Mouse (Mus musculus) heart, embryonic 15.5 days (tissue): ENCODE data around the gene Ppp1r1a. TPM values are rescaled to one million over a fixed set of nuclear protein-coding genes. Genes with fewer than 3 reads are reported as not detected.

Source experiments
- ATAC-seq: fragments of 200-750 bp; cut with Nextera tagmentation; replicated peaks from 2 replicates; pipeline ENCODE4 v1.8.0; 2017; ENCODE audit warnings: low read depth, moderate TSS enrichment; ENCODE audit not compliant: insufficient number of reproducible peaks, insufficient read depth, low FRiP score
- H3K27ac ChIP-seq: fragments of 300-500 bp; sonication (generic); 2 replicates; pipeline ENCODE4 v1.5.1; 2015; ENCODE audit warnings: mild to moderate bottlenecking, inconsistent platforms
- H3K27me3 ChIP-seq: fragments of 300-500 bp; sonication (generic); 2 replicates; pipeline ENCODE4 v1.6.1; 2015; ENCODE audit warnings: inconsistent platforms
- H3K36me3 ChIP-seq: fragments of 300-500 bp; sonication (generic); 2 replicates; pipeline ENCODE4 v1.6.1; 2015; ENCODE audit warnings: mild to moderate bottlenecking, inconsistent platforms
- H3K4me1 ChIP-seq: fragments of 300-500 bp; sonication (generic); replicated peaks from 2 replicates; pipeline ENCODE4 v1.6.1; 2015; ENCODE audit warnings: inconsistent platforms
- H3K4me2 ChIP-seq: fragments of 300-500 bp; sonication (generic); 2 replicates; pipeline ENCODE4 v1.6.1; 2015; ENCODE audit warnings: inconsistent platforms, mild to moderate bottlenecking, moderate library complexity
- H3K4me3 ChIP-seq: fragments of 300-500 bp; sonication (generic); 2 replicates; pipeline ENCODE4 v1.5.1; 2015; ENCODE audit warnings: mild to moderate bottlenecking, inconsistent platforms
- H3K9ac ChIP-seq: fragments of 300-500 bp; sonication (generic); 2 replicates; pipeline ENCODE4 v1.6.1; 2015; ENCODE audit warnings: mild to moderate bottlenecking, inconsistent platforms
- H3K9me3 ChIP-seq: fragments of 300-500 bp; sonication (generic); replicated peaks from 2 replicates; pipeline ENCODE4 v1.6.1; 2016; ENCODE audit warnings: inconsistent platforms
- WGBS: fragments of 180-500 bp; shearing (Covaris S2); methylation state at CpG from one replicate; pipeline ENCODE4 v1.1.7; 2015; ENCODE audit warnings: mixed read lengths; 5-methylcytosine and 5-hydroxymethylcytosine counted together
- polyA plus RNA-seq: library from polyadenylated mRNA; unstranded; fragments of >200 nt; fragmentation: Nextera tagmentation; extraction: Ambion mirVana; gene quantifications from 2 replicates; pipeline ENCODE4 v1.2.1, GENCODE M21; 2015

Ppp1r1a gene
- 55.3 and 62.0 TPM in 2 replicates for polyA plus RNA-seq

DNA sequence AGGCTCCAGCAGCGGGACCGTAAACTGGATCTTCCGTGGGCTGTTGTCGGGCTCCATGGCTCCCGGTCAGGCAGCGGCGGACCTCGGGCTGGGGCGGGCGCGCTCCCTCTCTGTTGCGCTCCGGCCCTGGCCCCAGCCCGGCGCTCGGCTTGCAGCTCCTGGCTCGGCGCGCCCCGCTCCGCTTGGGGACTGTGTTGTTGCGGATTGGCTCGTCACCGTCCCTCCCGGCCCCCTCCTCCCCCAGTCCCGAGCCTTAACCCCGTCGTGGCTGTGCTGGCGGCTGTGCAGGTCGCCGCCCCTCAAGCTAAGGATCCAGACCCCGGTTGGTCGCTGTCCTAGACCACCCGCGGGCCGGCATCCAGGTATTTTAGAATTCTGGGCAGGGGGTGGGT is at the start of gene Ppp1r1a:
Gene Ppp1r1a, minus strand, starts transcription at position 182 of the 392 bp plus-strand sequence.
- peaks cover 27% of the 10 kb centered on the region for H3K4me1 ChIP-seq
- peaks cover 30% of the 10 kb centered on the region for H3K27me3 ChIP-seq
- H3K27ac ChIP-seq, result peak within 1 kb of the TSS; percentile 91
- no peaks in the 10 kb centered on the region for H3K9me3 ChIP-seq
- H3K4me3 ChIP-seq, result peak within 1 kb of the TSS; percentile 66
- peak within 1 kb of the TSS; percentile 66 for H3K9ac ChIP-seq
- no peaks in the 10 kb centered on the region for H3K36me3 ChIP-seq
- H3K4me2 ChIP-seq, result peak within 1 kb of the TSS; percentile 92
- WGBS, result 0% methylated on average over 36 of the region's 36 CpGs
- peak; percentile 78 for ATAC-seq

DNA sequence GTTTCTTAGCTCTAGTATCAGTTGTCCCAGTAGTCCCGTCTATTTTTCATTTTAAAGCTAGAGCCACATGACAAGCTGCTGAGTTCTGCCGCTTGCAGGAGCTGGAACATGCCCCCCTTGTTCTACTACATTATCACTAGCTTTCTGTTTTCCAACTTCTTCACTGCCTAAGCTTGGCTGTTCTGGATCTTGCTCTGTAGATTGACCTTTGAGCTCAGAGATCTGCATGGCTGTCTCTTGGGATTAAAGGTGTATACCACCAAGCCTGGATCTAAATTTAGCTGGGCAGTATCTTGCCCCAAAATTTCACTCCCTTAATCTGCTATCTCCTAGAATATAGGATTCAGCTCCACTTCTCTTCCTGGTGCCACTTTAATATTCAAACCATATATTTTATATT is 48.1 kb upstream of the Ppp1r1a start:
- H3K9me3 ChIP-seq, result no peaks in the 10 kb centered on the region
- 77% methylated on average over 2 of the region's 2 CpGs for WGBS
- no peak overlapping the region for H3K4me2 ChIP-seq
- H3K4me3 ChIP-seq, result no peak overlapping the region
- no peak overlapping the region for H3K27ac ChIP-seq
- H3K27me3 ChIP-seq, result no peaks in the 10 kb centered on the region
- no peak for ATAC-seq
- H3K4me1 ChIP-seq, result no peaks in the 10 kb centered on the region
- no peak overlapping the region for H3K9ac ChIP-seq
- no peaks in the 10 kb centered on the region for H3K36me3 ChIP-seq

DNA sequence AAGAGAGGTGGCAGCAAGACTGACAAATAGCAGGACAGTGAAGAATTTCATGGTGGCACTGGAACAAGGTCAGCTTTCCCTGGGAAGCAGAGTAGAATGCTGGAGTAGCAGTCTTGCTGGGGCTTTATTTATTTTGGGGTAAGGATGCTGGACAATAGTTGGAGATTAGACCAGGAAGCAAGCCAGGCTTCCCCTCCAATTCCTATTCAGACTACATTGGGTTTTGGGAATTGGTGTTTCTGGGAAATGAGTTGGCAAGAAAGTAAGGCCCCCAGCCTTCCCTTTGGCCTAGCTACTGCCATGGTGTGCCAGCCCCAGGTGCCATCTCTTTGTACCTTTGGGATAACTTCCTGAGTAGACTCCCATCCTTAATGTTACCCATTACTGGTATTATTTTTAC is 27.2 kb upstream of the Ppp1r1a start, which contains the start of gene Glycam1:
Gene Glycam1, minus strand, starts transcription at position 101 of the 400 bp plus-strand sequence.
- Histone ChIP-seq H3K4me3 (no peak within 1 kb of the TSS), H3K4me2 (no peak within 1 kb of the TSS), H3K4me1 (no peaks in the 10 kb centered on the region), H3K27ac (no peak within 1 kb of the TSS), H3K36me3 (no peaks in the 10 kb centered on the region), H3K27me3 (no peaks in the 10 kb centered on the region), H3K9ac (no peak within 1 kb of the TSS), H3K9me3 (no peaks in the 10 kb centered on the region)
- ATAC-seq, result no peak

DNA sequence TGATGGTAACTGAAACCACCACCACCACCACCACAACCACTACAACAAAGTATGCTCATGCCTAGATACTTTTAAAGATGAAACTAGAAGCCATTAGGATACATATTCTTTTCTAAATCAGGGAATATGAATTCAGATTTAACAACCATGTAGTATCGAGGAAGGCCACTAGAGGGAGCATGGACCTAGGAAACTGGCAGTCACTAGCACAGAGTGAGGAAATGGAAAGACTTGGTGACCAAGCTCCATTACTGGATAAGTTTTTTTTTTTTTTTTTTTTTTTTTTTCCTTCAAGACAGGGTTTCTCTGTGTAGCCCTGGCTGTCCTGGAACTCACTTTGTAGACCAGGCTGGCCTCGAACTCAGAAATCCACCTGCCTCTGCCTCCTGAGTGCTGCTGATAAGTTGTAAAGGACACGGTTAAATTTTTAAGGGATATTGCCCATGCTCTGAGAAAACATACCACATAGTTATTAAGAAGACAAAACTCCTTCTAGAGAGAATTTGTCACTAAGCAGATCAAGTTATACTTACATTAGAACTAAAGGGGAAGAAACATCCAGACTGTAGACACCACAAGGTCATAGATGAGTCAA is 14.4 kb upstream of the Ppp1r1a start:
- no peak for ATAC-seq
- 41% methylated on average over 3 of the region's 3 CpGs for WGBS
- Histone ChIP-seq H3K4me2 (no peak overlapping the region), H3K4me3 (no peak overlapping the region), H3K27me3 (no peaks in the 10 kb centered on the region), H3K4me1 (no peaks in the 10 kb centered on the region), H3K9me3 (no peaks in the 10 kb centered on the region), H3K9ac (no peak overlapping the region), H3K27ac (no peak overlapping the region), H3K36me3 (no peaks in the 10 kb centered on the region)

DNA sequence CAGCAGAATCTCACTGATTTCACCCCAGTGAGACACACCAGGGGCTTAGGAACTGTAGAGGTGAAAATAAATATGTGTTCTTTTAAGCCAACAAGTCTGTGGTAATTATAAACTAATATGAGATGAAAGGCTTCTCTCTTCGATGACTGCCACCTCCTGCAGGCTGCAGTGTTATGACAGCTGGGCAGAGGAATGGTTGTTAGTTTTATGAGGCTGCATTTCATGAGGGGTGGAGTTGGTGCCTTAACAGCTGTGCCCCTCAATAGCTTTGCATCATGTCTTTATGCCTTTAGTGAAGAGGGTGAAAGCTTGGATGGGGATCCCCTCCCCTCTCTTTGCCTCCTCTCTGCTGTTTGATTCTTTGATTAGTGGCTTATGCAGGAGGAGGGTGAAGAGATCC is 13.2 kb upstream of the Ppp1r1a start:
- Histone ChIP-seq H3K27me3 (no peaks in the 10 kb centered on the region), H3K4me1 (no peaks in the 10 kb centered on the region), H3K9ac (no peak overlapping the region), H3K4me3 (no peak overlapping the region), H3K27ac (no peak overlapping the region), H3K4me2 (no peak overlapping the region), H3K9me3 (no peaks in the 10 kb centered on the region), H3K36me3 (no peaks in the 10 kb centered on the region)
- ATAC-seq, result no peak
- 10% methylated on average over 1 of the region's 1 CpGs for WGBS

DNA sequence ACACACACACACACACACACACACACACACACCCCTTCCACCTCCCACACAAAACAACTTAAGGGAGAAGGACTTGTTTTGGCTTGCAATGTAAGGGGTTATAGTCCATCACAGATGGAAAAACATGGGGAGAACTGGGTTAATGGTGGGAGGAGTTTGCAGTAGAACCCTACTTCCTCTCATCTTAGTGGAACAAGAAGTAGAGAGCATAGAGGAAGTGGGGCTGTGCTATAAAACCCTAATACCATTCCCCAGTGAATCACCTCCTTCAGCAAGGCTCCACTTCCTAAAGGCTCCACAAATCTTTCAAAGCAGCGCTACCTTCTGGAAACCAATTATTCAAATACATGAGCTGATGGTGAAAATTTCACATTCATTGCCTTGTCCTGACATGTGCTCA is 11.7 kb upstream of the Ppp1r1a start:
- 85% methylated on average over 1 of the region's 1 CpGs for WGBS

DNA sequence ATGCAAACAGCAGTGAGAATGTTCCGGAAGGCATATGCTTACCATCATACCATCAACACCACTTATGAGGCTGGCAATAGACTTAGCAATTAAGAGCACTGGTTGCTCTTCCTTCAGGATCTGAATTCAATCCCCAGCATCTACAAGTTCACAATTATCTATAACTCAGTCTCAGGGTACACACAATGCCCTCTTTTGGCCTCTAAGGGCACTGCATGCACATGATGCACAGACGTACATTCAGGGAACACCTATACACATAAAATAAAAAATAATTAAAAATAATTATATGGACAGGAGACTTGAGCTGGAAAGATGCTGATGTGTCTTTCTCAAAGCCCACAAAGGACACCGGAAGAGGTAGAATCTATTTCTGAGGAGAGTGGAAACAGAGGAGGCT is 10.2 kb upstream of the Ppp1r1a start:
- Histone ChIP-seq H3K9ac (no peak overlapping the region), H3K4me2 (no peak overlapping the region), H3K4me3 (no peak overlapping the region), H3K27ac (no peak overlapping the region), H3K27me3 (no peaks in the 10 kb centered on the region), H3K4me1 (no peaks in the 10 kb centered on the region), H3K9me3 (no peaks in the 10 kb centered on the region), H3K36me3 (no peaks in the 10 kb centered on the region)
- WGBS, result 81% methylated on average over 3 of the region's 3 CpGs
- ATAC-seq, result no peak

More for the DNA sequence above, 11.7 kb upstream of the Ppp1r1a start:
- H3K9ac ChIP-seq, result no peak overlapping the region
- no peaks in the 10 kb centered on the region for H3K4me1 ChIP-seq
- H3K27ac ChIP-seq, result no peak overlapping the region
- no peaks in the 10 kb centered on the region for H3K9me3 ChIP-seq
- H3K27me3 ChIP-seq, result no peaks in the 10 kb centered on the region
- H3K36me3 ChIP-seq, result no peaks in the 10 kb centered on the region
- no peak for ATAC-seq
- H3K4me3 ChIP-seq, result no peak overlapping the region
- no peak overlapping the region for H3K4me2 ChIP-seq

DNA sequence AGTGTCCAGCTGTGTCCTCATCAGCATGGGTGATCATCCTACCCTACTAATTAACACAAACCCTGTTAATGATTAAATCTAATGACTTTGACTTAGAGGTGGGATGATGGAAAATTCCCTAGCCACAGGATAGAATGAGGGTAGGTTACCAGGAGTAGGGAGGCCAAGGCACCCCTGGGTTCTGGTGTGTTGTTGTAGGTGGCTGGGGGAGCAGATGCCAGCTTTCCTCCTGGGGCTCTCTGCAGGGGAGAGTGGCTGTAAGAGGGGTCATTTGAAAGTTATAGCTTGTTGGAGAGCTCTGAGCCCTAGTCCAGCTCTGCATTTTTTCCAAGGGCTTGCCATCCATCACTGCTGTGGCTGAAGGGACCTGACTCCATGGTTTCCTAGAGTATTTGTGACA is 4.7 kb upstream of the Ppp1r1a start:
- Histone ChIP-seq H3K4me3 (no peak overlapping the region), H3K27ac (no peak overlapping the region), H3K27me3 (peaks cover 15% of the 10 kb centered on the region), H3K4me1 (peaks cover 9% of the 10 kb centered on the region), H3K9me3 (no peaks in the 10 kb centered on the region), H3K9ac (no peak overlapping the region), H3K36me3 (no peaks in the 10 kb centered on the region), H3K4me2 (no peak overlapping the region)
- ATAC-seq, result no peak

DNA sequence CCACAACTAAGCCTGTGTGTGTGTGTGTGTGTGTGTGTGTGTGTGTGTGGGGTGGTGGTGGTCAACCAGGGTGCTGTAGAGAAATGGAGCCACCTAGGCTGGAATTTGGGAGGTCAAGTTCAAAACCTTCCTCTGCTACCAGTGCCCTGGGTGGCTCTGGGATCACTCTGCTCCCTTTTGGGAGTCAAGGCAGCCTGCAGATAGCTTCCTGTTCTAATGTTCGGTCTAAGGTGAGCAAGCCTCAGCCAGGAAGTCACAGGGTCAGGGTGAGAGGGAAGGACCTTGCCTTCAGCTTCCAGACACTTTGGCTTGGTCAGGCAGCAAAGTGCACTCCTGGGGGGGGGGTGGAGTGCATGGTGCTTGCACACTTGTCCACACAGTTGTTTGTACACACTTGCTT is 2.8 kb upstream of the Ppp1r1a start:
- ATAC-seq, result no peak

DNA sequence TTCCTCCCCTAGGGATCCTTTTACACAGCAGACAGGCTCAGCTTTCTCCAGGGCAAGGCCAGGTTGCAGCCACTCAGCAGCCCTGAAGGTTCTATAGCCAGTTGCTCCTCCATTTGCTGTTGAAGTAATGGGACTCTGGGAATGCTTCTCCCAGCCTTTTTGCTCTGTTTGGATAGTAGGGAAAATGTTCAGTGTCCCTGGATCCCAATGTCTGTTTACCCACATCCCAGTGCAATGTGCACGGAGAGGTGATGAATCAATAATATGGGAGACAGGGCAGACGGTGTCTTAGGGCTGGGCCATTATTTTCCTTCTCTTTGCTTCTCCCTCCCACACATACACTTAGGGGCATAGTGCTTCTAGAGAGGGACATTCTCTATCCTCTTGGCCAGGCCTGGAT is 1.5 kb upstream of the Ppp1r1a start:
- H3K4me2 ChIP-seq, result no peak overlapping the region
- 71% methylated on average over 2 of the region's 2 CpGs for WGBS
- H3K4me3 ChIP-seq, result no peak overlapping the region
- H3K27me3 ChIP-seq, result peaks cover 28% of the 10 kb centered on the region
- no peak overlapping the region for H3K27ac ChIP-seq
- H3K9me3 ChIP-seq, result no peaks in the 10 kb centered on the region
- H3K36me3 ChIP-seq, result no peaks in the 10 kb centered on the region
- ATAC-seq, result no peak
- no peak overlapping the region for H3K9ac ChIP-seq
- H3K4me1 ChIP-seq, result peaks cover 27% of the 10 kb centered on the region

More for the DNA sequence above, 2.8 kb upstream of the Ppp1r1a start:
- no peaks in the 10 kb centered on the region for H3K9me3 ChIP-seq
- H3K9ac ChIP-seq, result no peak overlapping the region
- peaks cover 26% of the 10 kb centered on the region for H3K27me3 ChIP-seq
- H3K4me2 ChIP-seq, result no peak overlapping the region
- no peak overlapping the region for H3K4me3 ChIP-seq
- H3K4me1 ChIP-seq, result peaks cover 25% of the 10 kb centered on the region
- no peak overlapping the region for H3K27ac ChIP-seq
- WGBS, result 42% methylated on average over 1 of the region's 1 CpGs
- H3K36me3 ChIP-seq, result no peaks in the 10 kb centered on the region

DNA sequence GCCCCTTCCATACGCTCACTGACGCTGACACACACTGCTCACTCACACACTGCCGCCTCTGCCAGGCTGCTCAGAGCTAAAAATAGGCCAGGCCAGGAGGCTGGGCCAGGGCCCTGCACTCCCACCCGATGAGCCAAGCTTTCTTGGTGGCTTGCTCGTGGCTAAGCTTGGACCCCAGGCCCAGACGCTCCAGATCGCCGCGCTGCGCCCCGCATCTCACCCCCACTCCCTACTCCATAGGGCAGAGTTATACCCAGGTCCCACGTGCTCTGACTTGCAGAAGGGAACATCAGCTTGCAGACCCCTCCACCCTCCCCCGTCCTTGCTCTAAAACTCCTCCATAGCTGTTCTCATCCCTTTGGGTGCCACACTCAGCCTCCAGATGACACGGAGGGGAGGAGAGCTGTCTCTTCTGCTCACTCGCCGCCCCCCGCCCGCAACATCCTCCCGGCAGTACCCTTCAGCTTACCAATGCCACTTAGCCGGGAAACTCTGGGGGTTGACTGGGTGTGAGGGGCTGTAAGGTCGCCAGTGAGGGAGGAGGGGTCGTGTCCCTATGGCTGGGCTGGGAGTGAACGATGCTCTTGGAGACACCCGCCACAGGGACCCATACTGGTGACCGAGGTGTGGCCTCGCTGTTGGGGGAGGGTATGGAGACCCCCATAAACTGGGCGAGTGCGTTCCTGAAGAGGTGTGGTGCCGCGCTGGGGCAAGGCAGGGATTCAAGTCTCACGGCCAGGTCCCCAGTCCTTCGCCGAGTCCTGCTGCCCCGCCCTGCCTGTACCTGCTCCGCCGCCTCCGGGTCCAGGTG is 587 bp downstream of the Ppp1r1a start:
- no peaks in the 10 kb centered on the region for H3K36me3 ChIP-seq
- ATAC-seq, result peak; percentile 68
- peaks cover 30% of the 10 kb centered on the region for H3K27me3 ChIP-seq
- peak overlapping the region; percentile 66 for H3K4me3 ChIP-seq
- peak overlapping the region; percentile 92 for H3K4me2 ChIP-seq
- H3K27ac ChIP-seq, result peak overlapping the region; percentile 91
- H3K9ac ChIP-seq, result peak overlapping the region; percentile 66
- no peaks in the 10 kb centered on the region for H3K9me3 ChIP-seq
- H3K4me1 ChIP-seq, result peaks cover 27% of the 10 kb centered on the region
- WGBS, result under 1% methylated on average over 37 of the region's 37 CpGs

DNA sequence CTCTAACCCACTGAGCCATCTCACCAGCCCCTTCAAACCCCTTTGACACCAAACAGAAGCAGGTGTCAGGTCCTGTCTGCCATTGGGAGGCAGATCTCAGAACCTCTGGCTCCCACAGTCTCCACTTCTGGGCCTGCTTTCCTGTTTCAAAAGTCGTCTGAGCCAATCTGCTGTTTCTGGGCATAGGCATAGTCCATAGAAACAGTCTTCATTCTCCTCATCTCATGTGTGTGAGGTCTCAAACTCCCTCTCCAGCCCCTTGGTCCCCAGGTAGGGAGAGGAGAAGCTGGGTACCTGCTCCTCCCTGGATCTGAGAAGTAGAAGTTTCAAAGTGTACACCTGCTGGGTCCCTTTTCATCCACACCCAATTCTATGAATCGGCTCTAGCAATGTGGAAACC is 1.3 kb downstream of the Ppp1r1a start:
- 19% methylated on average over 2 of the region's 2 CpGs for WGBS
- H3K36me3 ChIP-seq, result no peaks in the 10 kb centered on the region
- H3K27ac ChIP-seq, result peak overlapping the region; percentile 91
- peaks cover 30% of the 10 kb centered on the region for H3K27me3 ChIP-seq
- peak overlapping the region; percentile 28; the same call in 1 of the 2 replicates for H3K9ac ChIP-seq
- H3K9me3 ChIP-seq, result no peaks in the 10 kb centered on the region
- peak overlapping the region; percentile 92 for H3K4me2 ChIP-seq
- peak overlapping the region; percentile 66 for H3K4me3 ChIP-seq
- ATAC-seq, result no peak
- H3K4me1 ChIP-seq, result peaks cover 27% of the 10 kb centered on the region
